Mouse (Mus musculus) lung, embryonic 15.5 days (tissue): ENCODE measurements around the gene Fto. TPM values are rescaled to one million over a fixed set of nuclear protein-coding genes. Genes with fewer than 3 reads are reported as not detected.

Experiments
- ATAC-seq: fragments of 200-750 bp; cut with Nextera tagmentation; 2 replicates; pipeline ENCODE4 v1.8.0; 2017; ENCODE audit warnings: moderate number of reproducible peaks, borderline replicate concordance; ENCODE audit not compliant: low FRiP score, low TSS enrichment; ENCODE audit errors: extremely low read depth
- H3K27ac ChIP-seq: fragments of 300-500 bp; sonication (generic); 2 replicates; pipeline ENCODE4 v1.5.1; 2015; ENCODE audit warnings: moderate library complexity, mild to moderate bottlenecking, inconsistent platforms
- H3K27me3 ChIP-seq: fragments of 300-500 bp; sonication (generic); 2 replicates; pipeline ENCODE4 v1.6.1; 2015; ENCODE audit warnings: inconsistent platforms
- H3K36me3 ChIP-seq: fragments of 300-500 bp; sonication (generic); 2 replicates; pipeline ENCODE4 v1.6.1; 2015; ENCODE audit warnings: inconsistent platforms
- H3K4me1 ChIP-seq: fragments of 300-500 bp; sonication (generic); 2 replicates; pipeline ENCODE4 v1.6.1; 2015; ENCODE audit warnings: inconsistent platforms
- H3K4me2 ChIP-seq: fragments of 300-500 bp; sonication (generic); 2 replicates; pipeline ENCODE4 v1.6.1; 2015; ENCODE audit warnings: inconsistent platforms, mild to moderate bottlenecking, moderate library complexity
- H3K4me3 ChIP-seq: fragments of 300-500 bp; sonication (generic); 2 replicates; pipeline ENCODE4 v1.5.1; 2015; ENCODE audit warnings: mild to moderate bottlenecking, inconsistent platforms
- H3K9ac ChIP-seq: fragments of 300-500 bp; sonication (generic); 2 replicates; pipeline ENCODE4 v1.6.1; 2015; ENCODE audit warnings: inconsistent platforms
- H3K9me3 ChIP-seq: fragments of 300-500 bp; sonication (generic); 2 replicates; pipeline ENCODE4 v1.6.1; 2016; ENCODE audit warnings: inconsistent platforms
- WGBS: fragments of 180-500 bp; shearing (Covaris S2); methylation state at CpG from one replicate; pipeline ENCODE4 v1.1.7; 2015; 5-methylcytosine and 5-hydroxymethylcytosine counted together
- polyA plus RNA-seq: library from polyadenylated mRNA; unstranded; fragments of >200 nt; fragmentation: Nextera tagmentation; extraction: Ambion mirVana; gene quantifications from 2 replicates; pipeline ENCODE4 v1.2.1, GENCODE M21; 2015

Fto gene
- polyA plus RNA-seq, 1 experiment from 2014 or later: 91.2 TPM

DNA sequence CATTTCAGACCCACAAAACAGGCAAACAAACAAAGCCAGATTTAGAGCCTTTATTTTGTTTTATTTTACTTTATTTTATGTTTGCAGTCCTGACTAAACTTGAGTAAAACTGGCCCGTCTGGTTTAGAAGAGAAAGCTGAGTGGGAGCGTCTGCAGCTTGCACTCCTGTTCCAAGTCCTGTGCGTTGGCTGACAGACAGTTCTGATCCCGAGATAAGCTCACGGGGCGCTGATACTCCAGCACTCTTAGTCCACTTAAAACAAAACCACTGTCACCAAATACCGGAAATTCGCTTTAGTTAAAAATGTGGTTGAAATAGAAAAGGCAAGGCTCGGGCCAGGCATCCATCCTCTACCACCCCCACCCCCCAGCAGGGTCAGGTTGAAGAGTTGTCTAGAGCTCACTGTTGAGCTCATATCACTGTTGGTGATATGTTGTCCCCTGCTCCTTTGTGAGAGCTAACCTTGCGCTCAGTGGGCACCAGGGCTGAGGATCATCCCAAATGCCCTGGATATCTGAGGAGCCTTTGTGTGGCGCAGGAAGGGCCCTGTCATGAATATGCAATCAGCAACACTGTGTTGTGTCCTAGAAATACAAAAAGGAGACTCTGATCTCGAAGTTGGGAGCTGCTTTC lies 252.7 kb downstream of the Fto start:
- no peak overlapping the region for H3K4me2 ChIP-seq
- H3K27me3 ChIP-seq: no peaks in the 10 kb centered on the region
- peak overlapping the region; percentile 43 for H3K27ac ChIP-seq
- no peaks in the 10 kb centered on the region for H3K9me3 ChIP-seq
- peaks cover 46% of the 10 kb centered on the region for H3K4me1 ChIP-seq
- no peak overlapping the region for H3K4me3 ChIP-seq
- no peaks in the 10 kb centered on the region for H3K36me3 ChIP-seq
- WGBS: 28% methylated on average over 12 of the region's 12 CpGs
- ATAC-seq: no peak
- H3K9ac ChIP-seq: no peak overlapping the region

- WGBS: 65% methylated on average over 2 of the region's 2 CpGs
- Histone ChIP-seq H3K36me3 (no peaks in the 10 kb centered on the region), H3K27me3 (no peaks in the 10 kb centered on the region), H3K9me3 (no peaks in the 10 kb centered on the region), H3K27ac (no peak overlapping the region), H3K4me1 (peaks cover 43% of the 10 kb centered on the region), H3K4me3 (no peak overlapping the region), H3K9ac (no peak overlapping the region), H3K4me2 (no peak overlapping the region)
- no peak for ATAC-seq
Observed at GRCm38 (mm10) chr8:91566503-91566869, 253.2 kb downstream of the Fto start.

GRCm38 (mm10) chr8:91569874-91570273 lies 256.5 kb downstream of the Fto start:
- Histone ChIP-seq H3K9ac (no peak overlapping the region), H3K36me3 (no peaks in the 10 kb centered on the region), H3K4me3 (no peak overlapping the region), H3K9me3 (no peaks in the 10 kb centered on the region), H3K4me1 (peaks cover 27% of the 10 kb centered on the region), H3K27me3 (no peaks in the 10 kb centered on the region), H3K27ac (no peak overlapping the region), H3K4me2 (0 out of 2 replicates have a peak overlapping the region, but pooled peaks have one; percentile 2)
- ATAC-seq: no peak
- 23% methylated on average over 11 of the region's 11 CpGs for WGBS

DNA sequence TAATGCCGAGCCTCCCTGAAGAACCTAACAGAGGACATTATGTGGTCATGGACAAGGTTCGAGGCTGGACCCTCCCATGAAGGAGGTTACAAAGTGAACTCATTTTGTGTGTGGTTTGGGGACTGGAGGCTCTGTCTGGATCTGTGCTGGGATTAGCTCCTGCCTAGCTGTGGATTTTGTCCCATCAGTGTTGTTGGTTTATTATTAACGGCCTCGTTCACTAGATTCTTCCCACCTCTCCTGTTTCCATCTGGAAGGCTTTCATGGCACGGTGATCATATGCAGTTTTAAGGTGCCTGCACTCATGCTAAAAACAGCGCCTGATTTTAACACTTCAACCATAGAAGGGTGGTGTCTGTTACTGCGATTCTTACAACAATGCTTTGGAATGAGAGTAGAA lies 257.5 kb downstream of the Fto start:
- Histone ChIP-seq H3K36me3 (no peaks in the 10 kb centered on the region), H3K9ac (no peak overlapping the region), H3K27me3 (no peaks in the 10 kb centered on the region), H3K27ac (no peak overlapping the region), H3K9me3 (no peaks in the 10 kb centered on the region), H3K4me3 (no peak overlapping the region), H3K4me2 (no peak overlapping the region), H3K4me1 (peaks cover 21% of the 10 kb centered on the region)
- ATAC-seq: no peak
- 80% methylated on average over 7 of the region's 7 CpGs for WGBS

DNA sequence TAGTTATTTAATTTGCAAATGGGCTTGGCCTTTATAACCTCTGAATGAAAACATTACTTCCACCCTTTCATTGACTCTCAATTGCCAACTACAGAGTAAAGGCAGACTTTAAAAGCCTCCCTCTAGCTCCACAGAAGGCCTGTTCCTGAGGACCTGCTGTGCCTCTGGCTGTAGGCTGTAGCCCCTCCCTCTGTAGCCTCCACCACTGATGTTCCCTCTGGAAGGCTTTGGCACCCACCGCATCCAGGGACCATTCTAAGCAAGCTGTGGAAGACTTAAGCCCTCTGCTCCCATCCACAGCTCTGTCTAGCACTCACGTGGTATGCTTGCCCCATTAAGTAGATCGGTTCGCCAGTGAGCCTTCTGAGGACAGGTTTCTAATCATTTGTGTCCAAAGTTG lies 258.7 kb downstream of the Fto start:
- H3K4me1 ChIP-seq: peaks cover 24% of the 10 kb centered on the region
- no peak overlapping the region for H3K4me2 ChIP-seq
- H3K27ac ChIP-seq: no peak overlapping the region
- no peaks in the 10 kb centered on the region for H3K36me3 ChIP-seq
- H3K9me3 ChIP-seq: no peaks in the 10 kb centered on the region
- H3K27me3 ChIP-seq: no peaks in the 10 kb centered on the region
- no peak for ATAC-seq
- no peak overlapping the region for H3K9ac ChIP-seq
- no peak overlapping the region for H3K4me3 ChIP-seq
- 66% methylated on average over 4 of the region's 4 CpGs for WGBS

- Histone ChIP-seq H3K9me3 (no peaks in the 10 kb centered on the region), H3K27me3 (no peaks in the 10 kb centered on the region), H3K9ac (no peak overlapping the region), H3K27ac (no peak overlapping the region), H3K4me1 (peaks cover 24% of the 10 kb centered on the region), H3K4me2 (no peak overlapping the region), H3K36me3 (no peaks in the 10 kb centered on the region), H3K4me3 (no peak overlapping the region)
- ATAC-seq: no peak
- 17% methylated on average over 4 of the region's 4 CpGs for WGBS
Observed at GRCm38 (mm10) chr8:91572630-91573029, 259.3 kb downstream of the Fto start.

- H3K9me3 ChIP-seq: no peaks in the 10 kb centered on the region
- no peaks in the 10 kb centered on the region for H3K27me3 ChIP-seq
- H3K4me1 ChIP-seq: peaks cover 11% of the 10 kb centered on the region
- no peak overlapping the region for H3K27ac ChIP-seq
- H3K9ac ChIP-seq: no peak overlapping the region
- H3K36me3 ChIP-seq: no peaks in the 10 kb centered on the region
- WGBS: 45% methylated on average over 3 of the region's 3 CpGs
- no peak for ATAC-seq
- no peak overlapping the region for H3K4me2 ChIP-seq
- no peak overlapping the region for H3K4me3 ChIP-seq
Observed at GRCm38 (mm10) chr8:91575576-91575975, 262.3 kb downstream of the Fto start.

- Histone ChIP-seq H3K4me3 (no peak overlapping the region), H3K9ac (no peak overlapping the region), H3K4me1 (peaks cover 11% of the 10 kb centered on the region), H3K27me3 (no peaks in the 10 kb centered on the region), H3K27ac (no peak overlapping the region), H3K4me2 (no peak overlapping the region), H3K36me3 (no peaks in the 10 kb centered on the region), H3K9me3 (no peaks in the 10 kb centered on the region)
- no peak for ATAC-seq
- WGBS: 40% methylated on average over 17 of the region's 17 CpGs
Observed at GRCm38 (mm10) chr8:91576086-91576917, 263.0 kb downstream of the Fto start.

GRCm38 (mm10) chr8:91576918-91577241 lies 263.6 kb downstream of the Fto start:
- Histone ChIP-seq H3K9me3 (no peaks in the 10 kb centered on the region), H3K27me3 (no peaks in the 10 kb centered on the region), H3K27ac (no peak overlapping the region), H3K36me3 (no peaks in the 10 kb centered on the region), H3K4me2 (no peak overlapping the region), H3K4me1 (peaks cover 11% of the 10 kb centered on the region), H3K9ac (no peak overlapping the region), H3K4me3 (no peak overlapping the region)
- 73% methylated on average over 6 of the region's 6 CpGs for WGBS
- no peak for ATAC-seq

GRCm38 (mm10) chr8:91577605-91578004 lies 264.3 kb downstream of the Fto start:
- 89% methylated on average over 3 of the region's 3 CpGs for WGBS
- no peaks in the 10 kb centered on the region for H3K36me3 ChIP-seq
- H3K9ac ChIP-seq: no peak overlapping the region
- no peaks in the 10 kb centered on the region for H3K27me3 ChIP-seq
- H3K4me1 ChIP-seq: peaks cover 12% of the 10 kb centered on the region
- no peak for ATAC-seq
- H3K9me3 ChIP-seq: no peaks in the 10 kb centered on the region
- no peak overlapping the region for H3K4me3 ChIP-seq
- H3K4me2 ChIP-seq: no peak overlapping the region
- no peak overlapping the region for H3K27ac ChIP-seq

GRCm38 (mm10) chr8:91584620-91585415 lies 271.5 kb downstream of the Fto start:
- 50% methylated on average over 11 of the region's 11 CpGs for WGBS
- no peaks in the 10 kb centered on the region for H3K9me3 ChIP-seq
- H3K4me3 ChIP-seq: no peak overlapping the region
- H3K27ac ChIP-seq: 0 out of 2 replicates have a peak overlapping the region, but pooled peaks have one; percentile 5
- H3K36me3 ChIP-seq: no peaks in the 10 kb centered on the region
- H3K4me1 ChIP-seq: peaks cover 21% of the 10 kb centered on the region
- no peak overlapping the region for H3K4me2 ChIP-seq
- H3K9ac ChIP-seq: no peak overlapping the region
- peak; percentile 58 for ATAC-seq
- no peaks in the 10 kb centered on the region for H3K27me3 ChIP-seq
